Mouse (Mus musculus) G1E (cell line): Measurements from ENCODE around the gene Baz1a. TPM values are rescaled to one million over a fixed set of nuclear protein-coding genes. Genes with fewer than 3 reads are reported as not detected.
"Not testable (repeated sequence)": the region's sequence is repeated elsewhere in the genome, so short reads cannot be mapped to it uniquely, and the experiment has no call there.

ENCODE experiments used
- ATAC-seq: 2 replicates; pipeline ENCODE4 v1.8.0; 2016; ENCODE audit warnings: mild to moderate bottlenecking; ENCODE audit not compliant: insufficient number of reproducible peaks, poor library complexity, low FRiP score, severe bottlenecking; ENCODE audit errors: extremely low read depth
- DNase-seq: peaks from one replicate; pipeline ENCODE4 v3.0.0; 2012; ENCODE audit warnings: low spot score
- H3K27me3 ChIP-seq: 2 replicates; pipeline ENCODE4 v1.6.1; 2012; ENCODE audit warnings: mild to moderate bottlenecking, low read length, inconsistent platforms; ENCODE audit not compliant: insufficient read depth
- H3K36me3 ChIP-seq: replicated peaks from 2 replicates; pipeline ENCODE3; 2012; ENCODE audit warnings: mild to moderate bottlenecking, inconsistent platforms
- H3K4me1 ChIP-seq: 2 replicates; pipeline ENCODE4 v1.6.1; 2012; ENCODE audit warnings: low read depth, low read length, inconsistent platforms, mixed read lengths; ENCODE audit not compliant: insufficient read depth
- H3K4me3 ChIP-seq: 2 replicates; pipeline ENCODE4 v1.5.1; 2012; ENCODE audit warnings: low read depth, mild to moderate bottlenecking, inconsistent platforms, low read length, moderate library complexity, mixed read lengths
- H3K9me3 ChIP-seq: replicated peaks from 2 replicates; pipeline ENCODE4 v1.6.1; 2012; ENCODE audit warnings: inconsistent platforms
- CTCF ChIP-seq: IDR thresholded peaks from 2 replicates; pipeline ENCODE4 v1.5.1; 2012; ENCODE audit warnings: low read depth, low read length, inconsistent platforms, mixed read lengths
- GATA1 ChIP-seq: IDR thresholded peaks from 2 replicates; pipeline ENCODE4 v1.6.1; 2012; ENCODE audit warnings: borderline replicate concordance, low read length, inconsistent platforms, mixed read lengths
- GATA2 ChIP-seq: IDR thresholded peaks from 2 replicates; pipeline ENCODE4 v1.6.1; 2012; ENCODE audit warnings: low read depth, low read length, inconsistent platforms, borderline replicate concordance
- POLR2AphosphoS5 ChIP-seq: IDR thresholded peaks from 2 replicates; pipeline ENCODE4 v1.6.1; 2012; ENCODE audit warnings: low read depth, low read length, inconsistent platforms; ENCODE audit not compliant: insufficient replicate concordance
- TAL1 ChIP-seq: conservative IDR thresholded peaks from 2 replicates; pipeline ENCODE4 v1.6.1; 2012; ENCODE audit warnings: low read depth, low read length, inconsistent platforms, mixed read lengths
- polyA plus RNA-seq: library from polyadenylated mRNA; stranded (reverse); fragments of >175 nt; gene quantifications from 2 replicates; pipeline ENCODE4 v1.2.3, GENCODE M21; 2012
- total RNA-seq, 2 experiments: library from RNA; stranded (forward) in 1 of 2; stranded (reverse) in 1 of 2; fragments of 200-1000 nt in 1 of 2; fragments of >200 nt in 1 of 2; fragmentation: Nextera tagmentation in 1 of 2; gene quantifications; 2 replicates each; pipeline ENCODE4 v1.2.3; 2014 to 2017

Baz1a gene
- total and polyA plus RNA-seq, 3 experiments = 34.1 to 370 (median 174) TPM

DNA sequence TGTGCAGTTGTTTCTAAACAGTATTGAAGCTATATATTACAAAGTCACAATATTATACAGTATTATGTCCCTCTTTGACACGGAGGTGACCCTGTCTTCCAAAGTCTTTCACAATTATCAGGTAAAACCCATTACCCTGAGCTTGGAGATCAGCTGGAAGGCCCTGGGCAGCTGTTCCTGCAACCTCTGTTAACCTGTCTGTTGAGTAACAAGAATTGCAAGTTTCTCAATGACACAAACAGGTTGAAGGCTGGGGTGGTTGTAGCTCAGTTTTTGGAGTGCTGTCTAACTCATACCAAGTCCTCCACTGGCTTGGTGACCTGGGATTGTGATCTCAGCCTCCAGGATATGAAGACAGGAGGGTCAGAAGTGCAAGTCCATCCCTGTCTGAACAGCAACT lies 1.1 kb downstream of the Baz1a start:
- Histone ChIP-seq H3K27me3 (peaks cover 10% of the 10 kb centered on the region), H3K9me3 (no peaks in the 10 kb centered on the region), H3K4me1 (peaks cover 32% of the 10 kb centered on the region), H3K36me3 (no peaks in the 10 kb centered on the region), H3K4me3 (no peak overlapping the region)
- DNase-seq (no peak), ATAC-seq (no peak)
- no peak for TF ChIP-seq GATA1
- TF ChIP-seq TAL1 = no peak
- TF ChIP-seq CTCF = no peak
- TF ChIP-seq POLR2AphosphoS5 = no peak
- TF ChIP-seq GATA2 = no peak

DNA sequence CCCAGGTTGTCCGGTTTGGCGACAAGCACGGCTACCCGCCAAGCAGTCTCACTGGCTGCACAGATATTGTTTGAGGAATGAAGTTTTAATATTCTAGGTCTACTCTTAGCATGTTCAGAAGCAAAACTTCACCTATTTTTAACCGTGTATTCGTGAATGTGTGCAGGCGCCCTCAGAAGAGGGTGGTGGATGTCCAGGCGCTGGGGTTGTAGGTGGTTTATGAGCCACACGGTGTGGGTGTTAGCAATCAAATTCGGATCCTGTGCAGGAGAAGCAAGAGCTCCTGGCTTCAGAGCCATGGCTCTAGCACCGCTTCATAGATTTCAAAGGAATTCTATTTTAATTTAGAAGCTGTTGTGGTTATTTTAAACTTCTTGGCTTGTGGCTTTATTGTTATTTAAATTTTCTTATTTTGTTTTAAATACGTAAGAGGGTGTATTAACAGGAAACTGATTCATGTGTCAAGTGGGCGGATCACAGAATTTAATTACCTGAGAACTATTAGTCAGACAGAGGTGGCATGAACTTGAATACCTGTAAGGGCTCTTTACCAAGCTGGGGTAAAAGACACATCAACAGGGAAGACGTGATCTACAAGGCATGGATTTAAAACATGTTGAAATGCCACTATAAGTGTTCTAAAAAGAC lies 6.7 kb downstream of the Baz1a start:
- ATAC-seq (no peak), DNase-seq (no peak)
- TF ChIP-seq GATA2 = no peak
- TF ChIP-seq CTCF = no peak
- no peak for TF ChIP-seq GATA1
- TF ChIP-seq TAL1 = no peak
- no peak for TF ChIP-seq POLR2AphosphoS5
- H3K9me3 ChIP-seq = peaks cover 8% of the 10 kb centered on the region
- peaks cover 17% of the 10 kb centered on the region for H3K4me1 ChIP-seq
- no peak overlapping the region for H3K4me3 ChIP-seq
- H3K36me3 ChIP-seq = no peaks in the 10 kb centered on the region
- H3K27me3 ChIP-seq = peaks cover 15% of the 10 kb centered on the region

DNA sequence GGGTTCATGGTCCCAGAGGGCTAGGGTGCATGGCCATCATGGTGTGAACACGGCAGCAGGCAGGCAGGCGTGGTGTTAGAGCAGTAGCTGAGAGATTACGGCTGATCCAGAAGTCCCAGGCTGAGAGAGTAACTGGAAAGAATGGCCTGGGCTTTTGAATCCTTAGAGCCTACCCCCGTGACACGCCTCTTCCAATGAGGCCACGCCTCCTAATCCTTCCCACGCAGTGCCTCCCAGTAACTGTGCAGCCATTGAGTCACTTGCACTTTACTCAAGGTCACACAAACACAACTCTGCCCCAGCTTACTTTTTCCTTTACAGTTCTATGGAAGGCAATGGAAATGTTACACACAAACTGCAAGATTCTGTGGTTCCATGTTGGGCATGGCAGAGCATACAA lies 8.1 kb downstream of the Baz1a start:
- DNase-seq (no peak), ATAC-seq (no peak)
- Histone ChIP-seq H3K27me3 (peaks cover 15% of the 10 kb centered on the region), H3K36me3 (no peaks in the 10 kb centered on the region), H3K9me3 (peaks cover 8% of the 10 kb centered on the region), H3K4me3 (no peak overlapping the region), H3K4me1 (peaks cover 14% of the 10 kb centered on the region)
- no peak for TF ChIP-seq GATA2
- TF ChIP-seq CTCF = no peak
- TF ChIP-seq TAL1 = no peak
- no peak for TF ChIP-seq GATA1

DNA sequence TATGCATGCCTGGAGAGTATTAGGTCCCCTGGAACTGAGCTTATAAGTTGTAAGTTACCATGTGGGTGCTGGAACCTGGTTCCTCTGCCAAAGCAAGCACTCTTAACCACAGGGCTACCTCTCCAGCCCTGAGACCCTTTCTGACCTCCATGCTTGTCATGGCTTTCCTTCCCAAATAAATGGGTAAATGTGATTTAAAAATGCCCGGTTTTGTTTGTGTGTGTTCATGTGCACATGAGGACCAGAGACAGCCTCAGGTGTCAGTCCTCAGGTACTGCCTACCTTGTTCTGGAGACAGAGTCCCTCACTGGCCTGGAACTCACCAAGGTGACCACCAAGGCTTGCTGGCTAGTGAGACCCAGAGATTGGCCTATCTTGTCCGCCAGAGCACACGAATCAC lies 9.8 kb downstream of the Baz1a start:
- peaks cover 8% of the 10 kb centered on the region for H3K9me3 ChIP-seq
- no peak overlapping the region for H3K4me3 ChIP-seq
- H3K27me3 ChIP-seq = peaks cover 5% of the 10 kb centered on the region
- no peaks in the 10 kb centered on the region for H3K36me3 ChIP-seq
- ATAC-seq = no peak
- TF ChIP-seq CTCF = no peak
- TF ChIP-seq GATA2 = no peak
- no peak for TF ChIP-seq TAL1
- TF ChIP-seq GATA1 = no peak
- TF ChIP-seq POLR2AphosphoS5 = no peak
- no peak for DNase-seq
- H3K4me1 ChIP-seq = peaks cover 10% of the 10 kb centered on the region

DNA sequence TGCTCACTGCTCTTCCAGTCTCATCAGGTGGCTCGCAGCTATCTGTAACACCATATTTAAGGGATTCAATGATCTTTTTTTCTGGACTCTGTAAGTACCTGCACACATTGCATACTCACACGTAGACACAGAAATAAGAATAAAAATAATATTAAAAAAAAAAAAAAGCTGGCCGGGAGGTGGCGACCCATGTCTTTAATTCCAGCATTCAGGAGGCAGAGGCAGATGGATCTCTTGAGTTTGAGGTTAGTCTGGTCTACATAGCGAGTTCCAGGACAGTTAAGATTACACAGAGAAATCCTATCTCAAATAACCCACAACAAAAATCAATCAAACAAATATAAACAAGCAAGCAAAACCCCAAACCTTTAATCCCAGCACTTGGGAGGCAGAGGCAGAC lies 10.3 kb downstream of the Baz1a start:
- ATAC-seq (no peak), DNase-seq (no peak)
- Histone ChIP-seq H3K4me3 (no peak overlapping the region), H3K27me3 (peaks cover 5% of the 10 kb centered on the region; the same call in 1 of the 2 replicates), H3K9me3 (peaks cover 8% of the 10 kb centered on the region), H3K36me3 (no peaks in the 10 kb centered on the region), H3K4me1 (peaks cover 12% of the 10 kb centered on the region)
- TF ChIP-seq CTCF (no peak), GATA1 (no peak), TAL1 (no peak), GATA2 (no peak), POLR2AphosphoS5 (no peak)

DNA sequence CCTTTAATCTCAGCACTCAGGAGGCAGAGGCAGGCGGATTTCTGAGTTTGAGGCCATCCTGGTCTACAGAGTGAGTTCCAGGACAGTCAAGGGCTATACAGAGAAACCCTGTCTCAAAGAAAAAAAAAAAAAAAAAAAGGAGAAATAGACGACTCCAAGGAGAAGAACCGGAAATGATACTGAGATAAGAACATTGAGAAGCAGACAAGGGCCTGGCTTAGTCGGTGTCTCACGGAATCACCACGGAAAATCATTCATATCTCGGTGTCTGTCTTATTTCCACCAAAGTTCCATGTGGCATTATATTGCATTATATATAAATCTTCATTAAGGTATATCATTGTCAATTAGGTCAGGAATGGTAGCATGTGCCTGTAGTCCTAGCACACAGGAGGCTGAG lies 11.6 kb downstream of the Baz1a start:
- not testable (repeated sequence) for ATAC-seq, H3K4me3 ChIP-seq, H3K9me3 ChIP-seq, DNase-seq, H3K27me3 ChIP-seq, H3K36me3 ChIP-seq
- peaks cover 17% of the 10 kb centered on the region for H3K4me1 ChIP-seq
